Comparison of ENCODE assay signal across 24 mouse cellular contexts in genomic region chr12:40417257-40417656, GRCm38 (mm10).
"Had no signal": no experiment of that assay in that cellular context is flagged by ENCODE, and none has a peak within 500 bp of the region (broad histone marks: within the 10 kb centered on the region; RNA-seq: fewer than 3 reads in every experiment).

No protein-coding gene starts in this region.

- H3K9me3 ChIP-seq: limb, embryonic 10.5 days; limb, embryonic 13.5 days; midbrain, embryonic 10.5 days; midbrain, embryonic 13.5 days; neural tube, embryonic 13.5 days had no signal

- H3K9ac ChIP-seq: limb, embryonic 13.5 days; liver, embryonic 14.5 days; liver, postnatal 0 days; lung, embryonic 14.5 days; midbrain, embryonic 13.5 days; neural tube, embryonic 13.5 days had no signal

- H3K4me3 ChIP-seq: limb, embryonic 10.5 days; limb, embryonic 13.5 days; midbrain, embryonic 10.5 days; midbrain, embryonic 13.5 days; myocyte; neural tube, embryonic 13.5 days had no signal

- DNase-seq: kidney, adult 8-10 months; kidney, postnatal 14 days; kidney, postnatal 4 days; layer of hippocampus, adult 9-11 months; liver; liver, postnatal 0 days; lung, embryonic 14.5 days; right cerebral cortex, adult 18-20 months; right cerebral cortex, postnatal 14 days; right cerebral cortex, postnatal 4 days; thymus, adult 2 months; thymus, postnatal 14 days; thymus, postnatal 4 days had no signal

- H3K4me1 ChIP-seq: limb, embryonic 10.5 days; limb, embryonic 13.5 days had no signal

- ATAC-seq: liver, postnatal 0 days; lung, postnatal 0 days; midbrain, embryonic 13.5 days; midbrain, embryonic 16.5 days had no signal

- H3K27ac ChIP-seq: limb, embryonic 10.5 days; limb, embryonic 13.5 days; liver, embryonic 14.5 days; macrophage; midbrain, embryonic 10.5 days; midbrain, embryonic 13.5 days; neural tube, embryonic 13.5 days; stomach, postnatal 0 days had no signal

- H3K36me3 ChIP-seq: limb, embryonic 10.5 days; limb, embryonic 13.5 days; midbrain, embryonic 13.5 days; neural tube, embryonic 13.5 days had no signal

- H3K27me3 ChIP-seq: limb, embryonic 13.5 days; midbrain, embryonic 13.5 days; neural tube, embryonic 13.5 days had no signal

- H3K4me2 ChIP-seq: limb, embryonic 13.5 days; lung, embryonic 14.5 days; midbrain, embryonic 13.5 days; neural tube, embryonic 13.5 days had no signal
